ENCODE assay signal across 2 mouse cellular contexts in genomic region chrX:101342837-101343236, GRCm38 (mm10). TPM values are rescaled to one million over a fixed set of nuclear protein-coding genes. Genes with fewer than 3 reads are reported as not detected.
"Had no signal": no experiment of that assay in that cellular context is flagged by ENCODE, and none has a peak within 500 bp of the region (broad histone marks: within the 10 kb centered on the region; RNA-seq: fewer than 3 reads in every experiment).

No protein-coding gene starts in this region.

RNA-seq across cellular contexts. Expression of gene Gjb1, which starts 33.3 kb away (rescaled TPM):
- total RNA-seq: neutrophil, adult 5-6 weeks had no signal
- polyA plus RNA-seq: testis, adult 2 months had no signal

RNA-seq across cellular contexts. Expression of gene Nlgn3, which starts 43.9 kb away (rescaled TPM):
- total RNA-seq: neutrophil, adult 5-6 weeks had no signal
